Mouse (Mus musculus) G1E (cell line): ENCODE results near the gene Grk3.

ENCODE experiments used
- CTCF ChIP-seq: IDR thresholded peaks from 2 replicates; pipeline ENCODE4 v1.5.1; 2012; ENCODE audit warnings: low read depth, low read length, inconsistent platforms, mixed read lengths
- TAL1 ChIP-seq: conservative IDR thresholded peaks from 2 replicates; pipeline ENCODE4 v1.6.1; 2012; ENCODE audit warnings: low read depth, low read length, inconsistent platforms, mixed read lengths

DNA sequence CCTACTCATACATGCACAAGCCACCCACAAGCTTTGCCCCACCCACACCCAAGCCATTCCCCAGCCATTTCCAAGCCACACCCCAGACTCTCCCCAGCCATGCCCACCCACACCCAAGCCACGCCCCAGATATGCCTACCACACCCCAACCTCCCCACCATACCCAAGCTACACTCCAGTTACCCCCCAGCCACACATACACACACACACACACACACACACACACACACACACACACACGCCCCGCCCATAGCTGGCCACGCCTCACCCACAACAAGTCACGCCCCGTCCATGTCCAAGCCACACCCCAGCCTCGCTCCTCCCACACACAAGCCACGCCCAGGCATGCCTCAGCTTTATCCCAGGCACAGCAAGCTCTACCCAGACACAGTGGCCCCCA is 16.4 kb downstream of the Grk3 start:
- TF ChIP-seq CTCF (no peak), TAL1 (no peak)
